Mouse (Mus musculus) spleen, adult 2 months (tissue): ENCODE results near the gene Prdm9.

Source experiments
- CTCF ChIP-seq: fragments of 200-500 bp; IDR thresholded peaks from 2 replicates; pipeline ENCODE4 v1.5.1; 2011; ENCODE audit warnings: mild to moderate bottlenecking, inconsistent platforms; ENCODE audit not compliant: insufficient read depth, insufficient read length, insufficient replicate concordance; ENCODE audit errors: extremely low read depth
- POLR2A ChIP-seq: fragments of 200-500 bp; IDR thresholded peaks from 2 replicates; pipeline ENCODE4 v1.6.1; 2011; ENCODE audit warnings: low read depth, low read length, inconsistent platforms

GRCm38 (mm10) chr17:15579410-15580071 lies 15.4 kb upstream of the Prdm9 start:
- no peak for TF ChIP-seq POLR2A
- no peak for TF ChIP-seq CTCF
